Mouse (Mus musculus): ENCODE data around the gene Hmg20b.

Gene Hmg20b

DNA sequence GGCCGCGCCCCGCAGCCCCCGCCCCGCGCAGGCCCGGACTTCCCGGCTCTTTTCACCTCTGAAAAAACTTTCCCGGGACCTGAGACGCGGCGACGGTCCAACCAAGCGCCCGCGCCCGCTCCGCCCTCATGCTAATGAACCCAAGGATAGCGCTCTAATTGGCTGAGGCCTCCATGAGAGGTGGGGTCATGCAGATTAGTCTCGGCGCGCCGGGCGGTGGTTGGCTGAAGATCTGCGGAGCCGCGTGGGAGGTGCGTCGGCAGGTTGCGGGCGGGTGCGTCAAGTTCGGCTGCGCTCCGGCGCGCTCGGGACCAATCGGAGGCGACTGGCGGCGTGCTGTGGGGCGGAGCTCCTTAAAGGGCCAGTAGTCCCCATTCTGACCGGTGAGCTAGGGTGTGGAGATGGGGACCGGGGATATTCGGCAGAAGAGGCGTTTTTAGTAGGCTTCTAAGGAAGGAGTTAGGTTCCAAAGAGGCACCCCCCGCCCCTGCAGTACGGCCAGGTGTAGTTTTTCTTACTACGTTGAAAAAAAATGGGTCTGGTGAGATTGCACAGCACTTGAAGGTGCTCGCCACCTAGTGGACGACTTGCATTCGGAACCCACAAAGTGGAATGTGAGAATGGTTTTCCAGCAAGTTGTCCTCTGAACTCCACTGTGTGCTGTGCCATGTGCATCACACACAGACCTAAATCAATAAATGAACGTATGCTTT is at the start of gene Hmg20b:
TSS of gene Hmg20b (minus strand) at position 130 of the 713 bp plus-strand sequence.
- peak; percentile 100 for DNase-seq

DNA sequence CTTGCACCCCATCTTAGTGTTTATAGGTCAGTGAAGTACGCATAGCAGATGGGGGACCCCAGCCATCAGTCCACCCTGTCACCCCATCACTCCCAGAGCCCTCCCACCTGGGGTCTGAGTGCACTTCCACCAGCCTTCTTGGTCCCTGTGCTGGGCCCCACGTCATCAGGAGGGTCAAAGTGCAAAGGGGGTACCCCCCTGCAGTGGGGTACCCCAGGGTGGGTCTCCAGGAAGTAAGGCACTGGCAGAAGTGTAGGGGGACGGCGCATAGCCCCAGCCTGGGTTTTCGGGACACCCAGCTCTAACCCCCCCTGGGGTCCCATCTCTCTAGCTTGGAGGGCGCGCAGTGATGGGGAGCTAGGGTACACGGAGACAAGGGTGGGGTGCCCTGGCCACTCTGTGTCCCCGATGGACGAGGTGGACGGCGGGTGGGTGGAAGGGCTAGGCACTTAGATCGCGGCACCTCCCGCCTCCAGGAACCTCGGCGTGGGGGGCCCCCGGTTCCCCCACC is 49.6 kb upstream of the Hmg20b start:
- no peak for DNase-seq

DNA sequence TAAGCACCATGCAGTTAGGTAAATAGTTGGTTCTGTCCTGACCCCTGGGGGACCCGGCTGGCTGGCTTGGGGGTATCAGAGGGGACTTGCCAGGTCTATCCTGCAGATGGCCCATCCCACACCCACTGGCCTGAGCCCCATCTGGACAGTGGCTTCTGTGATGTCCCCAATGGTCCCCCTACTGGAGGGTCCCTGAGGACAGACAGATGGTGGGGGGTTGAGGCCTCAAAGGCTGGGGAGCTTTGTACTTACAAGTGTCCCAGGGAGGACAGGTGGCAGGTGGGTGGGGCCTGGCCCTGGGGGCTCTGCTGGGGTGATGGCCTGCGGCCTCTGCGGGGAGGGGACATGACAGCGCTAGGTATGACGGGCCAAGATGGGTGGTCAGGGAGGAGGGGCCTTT is 49.0 kb upstream of the Hmg20b start:
- DNase-seq = peak; percentile 74

DNA sequence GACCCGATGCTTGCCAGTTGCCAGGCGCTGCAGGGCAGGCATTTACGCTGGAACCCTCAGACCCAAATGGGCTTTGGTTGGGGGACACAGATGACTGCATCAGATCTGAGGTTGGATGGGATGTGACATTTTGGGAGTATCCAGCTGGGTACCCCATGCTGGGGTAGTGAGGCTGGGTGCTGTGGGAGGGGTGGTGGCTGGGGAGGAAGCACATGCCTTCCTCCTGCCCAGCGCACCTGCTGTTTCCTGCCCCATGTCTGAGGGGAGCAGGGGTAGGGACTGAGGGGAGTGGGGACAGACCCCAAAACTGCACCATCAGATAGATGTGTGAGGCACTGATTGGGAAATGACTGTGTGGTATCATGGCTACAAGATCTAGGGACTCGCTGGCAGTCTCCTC is 46.5 kb upstream of the Hmg20b start:
- DNase-seq = no peak

- no peak for DNase-seq
Observed at GRCm38 (mm10) chr10:81395865-81396264, 45.6 kb upstream of the Hmg20b start.

DNA sequence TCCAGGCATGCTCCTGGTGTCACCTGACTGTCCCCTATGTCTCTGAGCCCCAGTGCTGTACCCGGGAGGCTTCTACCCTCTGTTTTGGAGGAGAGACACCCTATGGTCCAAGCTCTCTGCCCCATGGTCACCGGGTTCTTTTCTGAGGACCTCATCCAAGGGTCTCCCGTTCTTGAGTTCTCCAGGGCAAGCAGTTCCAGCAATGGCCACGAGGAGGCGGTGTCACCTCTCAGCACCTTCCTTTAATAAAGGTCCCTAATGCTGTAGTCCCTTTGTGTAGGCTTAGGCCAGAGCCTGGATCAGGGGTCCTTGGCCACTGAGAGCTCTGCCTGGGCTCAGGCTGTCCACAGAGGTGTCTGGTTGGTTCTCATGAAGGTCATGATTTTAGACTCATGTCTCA is 44.8 kb upstream of the Hmg20b start:
- DNase-seq = peak; percentile 85

DNA sequence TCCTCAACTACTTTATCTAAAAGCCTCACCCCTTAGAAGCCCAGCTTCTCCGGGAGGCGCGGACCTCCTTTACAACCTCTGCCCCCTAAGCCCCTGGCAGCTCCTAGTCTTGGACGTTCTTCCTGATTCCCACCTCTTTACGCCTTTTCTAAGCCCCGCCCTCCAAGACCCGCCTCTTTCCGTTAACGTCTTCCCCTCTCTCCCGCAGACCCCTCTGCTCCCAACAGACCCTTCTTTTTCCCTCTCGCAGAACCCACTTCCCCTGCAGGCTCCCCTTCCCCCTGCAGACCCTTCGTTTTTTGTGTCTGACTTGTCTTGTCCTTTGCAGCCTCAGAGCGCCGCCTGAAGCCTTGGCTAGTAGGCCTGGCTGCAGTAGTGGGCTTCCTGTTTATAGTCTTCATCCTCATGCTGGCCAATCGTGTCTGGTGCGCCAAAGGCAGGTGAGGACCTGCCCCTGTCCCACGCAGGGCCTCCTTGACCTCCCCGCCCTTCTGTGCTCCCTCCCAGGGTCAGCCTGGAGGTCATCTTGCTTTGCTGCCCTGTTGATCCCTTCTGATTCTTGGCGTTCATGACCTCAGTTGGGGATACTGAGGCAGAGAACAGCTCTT is 43.3 kb upstream of the Hmg20b start:
- DNase-seq = peak; percentile 47

DNA sequence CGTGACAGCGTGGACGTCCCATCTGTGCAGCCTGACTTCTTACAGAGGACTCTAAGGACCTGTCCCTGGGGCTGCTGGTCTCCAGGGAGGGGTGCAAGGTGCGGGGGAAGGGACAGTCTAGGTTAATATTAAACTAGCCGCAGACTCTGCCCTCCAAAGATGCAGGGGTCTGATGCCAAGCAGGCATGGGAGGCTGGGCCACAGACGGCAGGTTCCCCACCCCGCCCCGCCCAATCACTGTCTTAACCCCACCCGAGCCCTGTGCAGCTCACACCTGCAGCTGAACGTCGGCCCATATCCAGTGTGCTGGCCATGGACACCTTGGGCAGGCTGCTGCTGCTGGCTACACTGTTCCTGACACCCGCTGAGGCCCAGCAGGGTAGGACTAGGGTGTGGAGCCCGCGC is 42.5 kb upstream of the Hmg20b start, which contains the start of gene Smim24:
TSS of gene Smim24 (plus strand) at position 271 of the 405 bp plus-strand sequence.
- DNase-seq = no peak

DNA sequence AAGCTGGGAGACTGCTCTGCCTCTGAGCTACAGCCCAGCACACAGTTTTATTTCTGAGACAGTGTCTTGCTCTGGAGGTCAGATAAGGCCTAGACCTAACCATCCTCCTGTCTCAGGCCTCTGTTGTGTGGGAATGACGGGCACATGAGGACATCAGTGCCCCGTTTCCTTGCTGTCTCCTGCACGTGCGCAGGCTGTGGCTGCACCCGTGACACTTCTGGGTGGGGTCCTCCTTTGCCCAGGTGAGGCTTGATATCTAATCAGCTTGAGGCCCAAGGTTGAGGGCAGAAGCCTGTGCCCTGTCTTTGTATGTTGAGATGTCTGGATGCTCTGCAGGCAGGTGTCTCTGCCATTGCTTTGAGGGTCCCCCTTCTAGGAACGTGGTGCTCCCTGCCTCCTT is 42.0 kb upstream of the Hmg20b start:
- no peak for DNase-seq

GRCm38 (mm10) chr10:81390678-81390965 is 40.3 kb upstream of the Hmg20b start:
- DNase-seq = no peak

DNA sequence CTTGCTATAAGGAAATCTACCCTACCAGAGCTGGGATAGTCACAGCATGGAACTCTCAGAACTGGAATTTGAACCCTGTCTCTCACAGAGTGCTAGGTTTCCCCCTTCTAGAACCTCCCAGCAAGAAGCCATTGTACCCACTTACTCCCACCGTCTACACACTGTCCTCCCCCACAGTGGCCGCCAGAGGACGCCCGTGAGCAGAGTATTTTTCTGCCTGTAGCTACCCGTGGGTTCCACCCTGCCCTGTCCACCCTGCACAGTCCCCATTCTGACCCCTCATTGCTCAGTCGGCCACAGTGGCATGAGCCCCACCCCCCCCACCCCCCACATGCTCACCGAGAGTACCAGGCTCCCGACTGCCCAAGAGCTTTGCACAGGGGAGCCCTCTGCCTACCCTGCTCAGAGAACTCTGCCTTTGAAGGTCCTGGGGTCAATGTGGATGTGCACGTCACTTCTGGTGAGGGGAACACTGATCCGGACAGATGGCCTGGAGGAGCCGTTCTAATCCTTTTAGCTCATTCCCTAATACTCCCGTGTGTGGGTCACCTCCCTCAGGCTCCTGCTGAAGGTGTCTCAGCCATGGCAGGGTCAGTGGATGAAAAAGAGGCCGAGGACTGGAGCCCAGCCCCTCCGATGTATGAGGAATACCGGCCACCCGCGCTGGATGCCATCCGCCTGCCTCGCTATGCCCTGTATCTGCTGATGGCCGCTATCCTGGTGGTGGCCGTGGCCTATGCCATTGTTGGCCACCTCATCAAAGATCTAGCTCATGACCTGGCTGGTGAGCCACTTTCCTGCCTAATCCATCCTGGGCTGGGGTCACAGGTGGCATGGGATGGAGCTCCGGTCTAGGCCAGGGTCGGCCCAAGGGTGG is 39.8 kb upstream of the Hmg20b start:
- peak; percentile 80 for DNase-seq

DNA sequence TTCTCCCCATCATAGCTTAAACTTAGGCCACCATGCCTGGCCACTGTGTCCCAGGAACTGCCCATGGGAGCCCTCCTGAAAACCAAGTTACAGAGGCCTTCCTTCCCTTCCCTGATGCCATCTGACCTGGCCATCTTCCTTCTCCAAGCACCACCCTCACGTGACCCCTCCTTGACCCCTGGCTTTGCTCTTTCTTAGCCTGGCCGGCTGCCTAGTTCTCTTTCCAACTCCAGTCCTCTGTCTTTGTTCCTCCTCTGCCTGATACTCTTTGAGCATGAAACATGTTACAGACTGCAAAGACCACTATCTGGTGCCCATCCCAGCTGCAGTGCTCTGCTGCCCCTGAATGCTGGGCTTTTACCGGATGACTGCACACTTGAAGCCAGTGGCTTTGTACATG is 39.1 kb upstream of the Hmg20b start:
- no peak for DNase-seq

DNA sequence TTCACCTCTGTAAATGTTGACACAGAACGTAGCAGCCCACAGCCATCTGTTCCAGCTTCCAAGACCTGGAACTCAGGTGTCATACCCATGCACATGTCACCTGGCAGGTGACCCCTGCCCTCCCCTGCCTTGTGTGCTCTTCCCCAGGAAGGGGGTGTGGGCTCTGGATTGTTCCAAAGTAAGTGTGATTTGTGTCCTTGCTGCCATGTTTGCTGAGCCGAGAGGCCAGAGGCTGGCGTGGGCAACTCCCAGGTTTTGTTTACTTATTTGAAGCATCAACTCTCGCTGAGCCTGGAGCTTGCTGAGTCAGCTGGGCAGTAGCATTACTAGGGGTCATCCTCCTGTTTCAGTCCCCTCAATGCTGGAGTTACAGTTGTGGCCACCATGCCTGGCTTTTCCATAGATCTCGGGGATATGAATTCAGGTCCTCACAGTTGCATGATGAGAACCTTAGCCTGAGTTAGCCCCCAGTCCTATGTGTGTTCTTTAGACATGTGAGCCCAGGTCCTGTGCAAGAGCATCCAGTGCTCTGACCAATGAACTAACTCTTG is 38.3 kb upstream of the Hmg20b start, which contains the start of gene Gm48552:
TSS of gene Gm48552 (plus strand) at position 501 of the 551 bp plus-strand sequence.
- DNase-seq = no peak

DNA sequence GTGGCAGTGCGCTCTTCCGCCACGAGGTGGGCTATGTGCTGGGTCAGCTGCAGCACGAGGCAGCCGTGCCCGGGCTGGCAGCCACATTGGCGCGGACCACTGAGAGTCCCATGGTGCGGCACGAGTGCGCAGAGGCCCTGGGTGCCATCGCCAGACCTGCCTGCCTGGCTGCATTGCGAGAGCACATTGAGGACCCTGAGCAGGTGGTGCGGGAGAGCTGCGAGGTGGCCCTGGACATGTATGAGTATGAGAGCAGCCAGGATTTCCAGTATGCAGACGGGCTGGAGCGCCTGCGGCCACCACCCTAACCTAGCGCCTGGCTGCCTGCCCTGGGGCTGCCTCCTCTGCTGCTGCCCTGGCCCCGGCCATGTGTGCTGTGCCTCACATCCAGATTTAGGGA is 37.4 kb upstream of the Hmg20b start:
- no peak for DNase-seq

GRCm38 (mm10) chr10:81385603-81386306 is 35.5 kb upstream of the Hmg20b start:
- DNase-seq = no peak

DNA sequence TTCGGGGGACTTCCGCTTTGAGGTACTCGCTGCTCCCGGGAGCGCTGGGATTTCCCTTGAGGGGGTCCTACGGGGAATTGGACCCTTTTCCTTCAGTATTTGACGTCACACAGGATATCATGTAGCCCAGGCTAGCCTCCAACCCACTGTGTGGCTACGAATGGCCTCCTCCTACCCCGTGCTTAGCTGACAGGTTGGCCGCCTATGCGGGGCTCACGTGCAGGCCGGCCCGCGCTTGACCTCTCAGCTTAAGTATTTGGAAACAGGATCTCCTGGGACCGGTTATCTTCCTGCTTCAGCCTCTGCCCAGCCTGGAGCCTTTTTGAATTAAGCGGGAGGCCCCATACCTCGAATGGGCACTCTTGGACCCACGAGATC is 34.3 kb upstream of the Hmg20b start:
- no peak for DNase-seq

DNA sequence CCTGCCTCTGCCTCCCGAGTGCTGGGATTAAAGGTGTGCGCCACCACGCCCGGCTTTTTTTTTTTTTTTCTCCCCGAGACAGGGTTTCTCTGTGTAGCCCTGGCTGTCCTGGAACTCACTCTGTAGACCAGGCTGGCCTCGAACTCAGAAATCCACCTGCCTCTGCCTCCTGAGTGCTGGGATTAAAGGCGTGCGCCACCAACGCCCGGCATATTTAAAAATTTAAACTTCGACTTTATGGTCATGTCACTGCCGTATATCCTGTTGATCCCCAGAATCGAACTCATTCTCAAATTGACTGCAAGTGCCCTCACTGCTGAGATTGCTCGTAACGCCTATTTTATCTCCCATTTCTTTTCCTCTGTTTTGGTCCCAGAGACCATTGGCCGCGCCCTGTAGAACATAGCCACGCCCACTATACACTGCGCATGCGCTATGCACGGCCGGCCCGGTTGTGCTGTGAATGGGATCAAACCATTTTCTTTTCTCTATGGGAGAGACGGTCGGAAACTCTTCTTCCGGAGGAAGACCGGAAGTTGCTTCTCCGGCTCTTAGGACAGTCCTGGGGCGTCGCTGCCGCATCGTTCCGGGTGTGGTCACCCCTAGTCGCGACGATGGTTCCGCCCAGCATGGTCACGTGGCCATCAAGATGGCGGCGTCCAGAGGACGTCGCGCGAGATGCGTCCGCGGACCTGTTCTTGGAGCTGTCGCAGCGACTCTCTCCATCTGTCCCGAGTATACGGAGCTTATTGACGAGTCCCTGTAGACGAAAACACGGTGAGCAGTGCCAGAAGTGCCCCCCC is 33.7 kb upstream of the Hmg20b start, which contains the start of the genes Dohh and Gm48551:
TSS of gene Dohh (plus strand) at position 627 of the 803 bp plus-strand sequence.
TSS of gene Gm48551 (plus strand) at position 665 of the 803 bp plus-strand sequence.
- peak; percentile 99 for DNase-seq

DNA sequence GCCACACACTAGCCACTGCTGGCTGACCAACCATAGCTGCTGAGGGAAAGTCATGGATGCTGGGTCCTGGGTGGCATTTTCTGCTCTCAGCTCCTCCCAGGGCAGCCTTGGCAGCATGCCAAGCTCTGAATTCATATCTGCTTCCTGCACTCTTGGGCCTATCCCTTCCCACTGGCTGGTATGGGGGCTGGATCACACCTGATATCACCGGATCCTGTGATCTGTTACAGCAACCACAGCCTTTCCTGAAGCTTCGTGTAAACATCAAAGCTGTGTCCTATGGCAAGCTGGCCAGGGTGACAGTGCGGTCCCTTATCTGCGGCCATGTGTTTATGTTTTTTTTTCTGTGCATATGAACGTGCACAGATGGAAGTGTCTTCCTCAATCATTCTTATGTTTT is 31.8 kb upstream of the Hmg20b start:
- DNase-seq = peak; percentile 40

DNA sequence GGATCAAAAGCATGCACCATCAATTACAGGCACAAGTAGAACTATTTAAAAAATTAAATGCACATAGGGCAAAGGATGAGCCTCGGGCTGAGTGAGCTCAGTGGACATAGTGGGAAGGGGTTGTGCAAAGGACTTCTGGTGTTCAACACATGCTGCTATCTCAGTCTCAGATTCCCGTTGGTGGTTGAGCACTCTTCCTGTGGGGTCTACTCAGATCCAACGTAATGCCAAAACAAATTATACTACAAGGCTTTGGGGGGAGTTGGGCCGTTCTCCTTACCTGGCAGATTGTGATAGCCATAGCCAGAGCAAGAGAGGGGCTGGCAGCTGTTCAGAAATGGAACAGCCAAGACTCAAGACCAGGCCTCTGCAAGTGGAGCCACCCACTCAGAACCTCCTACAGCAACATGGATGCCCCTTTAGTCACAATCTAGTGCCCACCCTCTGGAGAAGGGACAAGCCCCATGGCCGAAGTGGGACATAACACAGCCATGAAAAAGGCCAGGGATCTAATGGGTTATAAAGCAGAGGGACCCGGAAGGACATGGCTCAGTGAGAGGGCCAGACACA is 29.6 kb upstream of the Hmg20b start:
- DNase-seq = no peak

- DNase-seq = no peak
Observed at GRCm38 (mm10) chr10:81379183-81379553, 28.9 kb upstream of the Hmg20b start.

- DNase-seq = peak; percentile 100
Observed at GRCm38 (mm10) chr10:81378553-81379182, 28.4 kb upstream of the Hmg20b start.

Data from retina, postnatal 1 day (tissue).